Mouse (Mus musculus): Measurements from ENCODE around the gene Deup1. TPM values are rescaled to one million over a fixed set of nuclear protein-coding genes. Genes with fewer than 3 reads are reported as not detected.

Deup1 gene
- 0.10 TPM for polyA plus RNA-seq (2017; shearing (Covaris generic))

DNA sequence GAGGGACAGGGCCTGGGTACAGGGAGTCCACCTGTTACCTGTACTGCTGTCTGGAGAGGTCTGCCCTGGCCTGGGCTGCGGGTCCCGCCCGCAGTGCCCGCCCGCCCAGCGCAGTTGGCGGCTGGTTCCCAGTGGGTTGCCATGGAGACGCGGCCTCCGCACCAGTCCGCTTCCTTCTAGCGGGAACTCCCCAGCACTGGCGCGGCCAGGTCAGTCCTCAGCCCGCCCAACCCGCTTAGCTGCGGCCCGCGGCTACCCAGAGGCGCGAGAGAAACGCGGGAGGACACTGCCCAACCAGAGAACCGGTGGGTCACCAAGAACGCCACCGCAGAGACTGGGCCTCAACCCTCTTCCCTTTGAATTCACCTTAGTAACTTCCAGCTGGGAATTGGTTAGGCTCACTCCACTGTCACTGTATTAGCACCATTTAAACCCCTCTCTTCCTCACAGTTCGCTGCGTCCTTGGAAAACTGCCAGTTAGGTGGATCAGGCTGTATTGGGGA lies at the start of gene Deup1:
Deup1 (minus strand) TSS at position 149 of the 503 bp plus-strand sequence.

Other genes with a start within 250 kb of the Deup1 start
- gene Smco4, start 134.5 kb downstream of the Deup1 start, polyA plus RNA-seq (2017; shearing (Covaris generic)): 36.7 TPM
- gene Slc36a4, start 81.8 kb upstream of the Deup1 start, polyA plus RNA-seq (2017; shearing (Covaris generic)): 12.6 TPM
- gene Mtnr1b, start 246.6 kb upstream of the Deup1 start, polyA plus RNA-seq (2017; shearing (Covaris generic)): not detected